Mouse (Mus musculus) layer of hippocampus, postnatal 36 days (tissue): ENCODE measurements around the gene Disp2. TPM values are rescaled to one million over a fixed set of nuclear protein-coding genes. Genes with fewer than 3 reads are reported as not detected.

Experiments used
- DNase-seq, 2 experiments: peaks; one replicate each; pipeline ENCODE4 v3.0.0; 2022
- total RNA-seq, 2 experiments: library from RNA; stranded (reverse); gene quantifications; 2 replicates each; pipeline ENCODE4 v1.2.3; 2021

Gene Disp2
- total RNA-seq, 2 experiments from 2014 or later, result 267 to 273 TPM

DNA sequence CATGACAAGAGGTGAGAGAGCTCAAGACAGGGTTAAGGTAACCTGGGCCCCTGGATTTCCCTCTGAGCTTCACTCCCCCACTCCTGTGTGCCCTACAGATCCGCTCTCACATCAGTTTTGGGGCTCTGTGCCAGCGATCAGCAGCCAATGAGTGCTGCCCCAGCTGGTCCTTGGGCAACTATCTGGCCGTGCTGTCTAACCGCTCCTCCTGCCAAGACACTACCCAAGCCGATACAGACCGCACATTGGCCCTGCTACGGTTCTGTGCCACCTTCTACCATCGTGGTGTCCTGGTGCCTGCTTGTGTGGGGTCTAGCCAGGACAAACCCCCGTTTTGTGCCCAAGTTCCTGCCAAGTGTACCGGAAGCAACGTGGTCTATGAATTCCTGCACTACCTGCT, 10.0 kb downstream of the Disp2 start:
- DNase-seq, result peak; percentile 55 to 68

DNA sequence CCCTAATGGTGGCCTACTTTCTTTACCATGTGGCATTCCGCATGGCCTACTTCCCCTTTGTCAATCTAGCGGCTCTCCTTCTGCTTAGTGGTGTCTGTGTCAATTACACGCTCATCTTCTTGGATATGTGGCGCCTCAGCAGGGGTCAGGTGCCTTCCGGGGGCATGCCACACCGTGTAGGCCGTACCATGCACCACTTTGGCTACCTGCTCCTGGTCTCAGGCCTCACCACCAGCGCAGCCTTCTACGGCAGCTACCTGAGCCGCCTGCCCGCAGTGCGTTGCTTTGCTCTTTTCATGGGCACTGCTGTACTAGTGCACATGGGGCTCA, 10.7 kb downstream of the Disp2 start:
- no peak for DNase-seq

DNA sequence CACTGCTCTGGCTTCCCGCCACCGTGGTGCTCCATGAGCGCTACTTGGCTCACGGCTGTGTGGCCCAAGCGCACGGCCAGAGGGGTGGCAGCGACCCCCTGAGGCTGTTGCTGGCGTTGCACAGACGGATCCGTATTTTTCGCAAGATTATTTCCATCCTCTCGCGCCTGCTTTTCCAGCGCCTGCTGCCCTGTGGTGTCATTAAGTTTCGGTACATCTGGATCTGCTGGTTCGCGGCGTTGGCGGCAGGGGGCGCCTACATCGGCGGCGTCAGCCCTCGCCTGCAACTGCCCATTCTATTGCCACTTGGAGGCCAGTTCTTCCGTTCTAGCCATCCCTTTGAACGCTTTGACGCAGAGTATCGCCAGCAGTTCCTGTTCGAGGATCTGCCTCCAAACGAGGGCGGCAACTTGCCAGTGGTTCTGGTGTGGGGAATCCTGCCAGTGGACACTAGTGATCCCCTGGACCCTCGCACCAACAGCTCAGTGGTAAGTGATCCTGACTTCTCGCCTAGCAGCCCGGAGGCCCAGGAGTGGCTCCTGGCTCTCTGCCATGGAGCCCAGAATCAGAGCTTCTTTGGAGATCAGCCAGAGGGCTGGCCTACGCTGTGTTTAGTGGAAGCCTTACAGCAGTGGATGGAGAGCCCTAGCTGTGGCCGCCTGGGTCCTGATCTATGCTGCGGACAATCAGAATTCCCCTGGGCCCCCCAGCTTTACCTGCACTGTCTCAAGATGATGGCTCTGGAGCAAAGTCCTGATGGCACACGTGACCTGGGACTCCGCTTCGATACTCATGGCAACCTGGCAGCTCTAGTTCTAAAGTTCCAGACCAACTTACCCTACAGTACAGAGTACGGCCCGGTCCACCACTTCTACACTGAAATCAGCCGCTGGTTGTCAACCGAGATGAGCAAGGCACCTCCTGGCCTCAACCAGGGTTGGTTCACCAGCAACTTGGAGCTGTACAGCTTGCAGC, 11.3 kb downstream of the Disp2 start:
- peak; percentile 50 to 57 for DNase-seq

DNA sequence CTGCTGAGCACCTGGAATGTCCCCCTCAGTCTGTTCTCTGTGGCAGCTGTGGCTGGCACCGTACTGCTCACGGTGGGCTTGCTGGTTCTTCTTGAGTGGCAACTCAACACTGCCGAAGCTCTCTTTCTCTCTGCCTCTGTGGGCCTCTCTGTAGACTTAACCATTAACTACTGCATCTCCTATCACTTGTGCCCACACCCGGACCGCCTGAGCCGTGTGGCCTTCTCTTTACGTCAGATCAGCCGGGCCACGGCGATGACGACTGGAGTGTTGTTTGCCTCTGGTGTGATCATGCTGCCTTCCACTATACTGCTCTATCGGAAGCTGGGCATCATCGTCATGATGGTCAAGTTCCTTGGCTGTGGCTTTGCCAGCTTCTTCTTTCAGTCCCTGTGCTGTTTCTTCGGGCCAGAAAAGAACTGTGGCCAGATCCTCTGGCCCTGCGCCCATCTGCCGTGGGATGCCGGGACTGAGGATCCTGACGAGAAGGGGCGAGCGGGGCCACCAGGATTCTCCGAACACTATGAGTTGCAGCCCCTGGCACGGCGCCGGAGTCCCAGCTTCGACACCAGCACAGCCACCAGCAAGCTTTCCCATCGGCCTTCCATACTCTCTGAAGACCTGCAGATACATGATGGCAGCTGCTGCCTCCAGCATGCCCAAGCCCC, 12.2 kb downstream of the Disp2 start:
- no peak for DNase-seq

DNA sequence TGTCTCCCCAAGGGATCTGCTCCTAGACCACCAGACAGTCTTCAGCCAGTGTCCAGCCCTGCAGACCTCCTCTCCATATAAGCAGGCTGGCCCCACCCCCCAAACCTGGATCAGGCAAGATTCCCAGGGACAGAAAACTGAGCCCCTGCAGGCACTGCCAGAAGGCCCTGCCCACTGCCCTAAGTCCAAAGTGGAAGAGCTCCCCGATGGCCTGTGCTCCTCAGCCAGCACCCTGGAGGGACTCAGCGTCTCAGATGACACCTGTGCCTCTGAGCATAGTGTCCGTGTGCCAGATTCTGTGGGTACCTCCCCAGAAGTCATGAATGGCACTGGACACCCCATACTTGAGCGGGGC, 12.7 kb downstream of the Disp2 start:
- DNase-seq, result no peak

DNA sequence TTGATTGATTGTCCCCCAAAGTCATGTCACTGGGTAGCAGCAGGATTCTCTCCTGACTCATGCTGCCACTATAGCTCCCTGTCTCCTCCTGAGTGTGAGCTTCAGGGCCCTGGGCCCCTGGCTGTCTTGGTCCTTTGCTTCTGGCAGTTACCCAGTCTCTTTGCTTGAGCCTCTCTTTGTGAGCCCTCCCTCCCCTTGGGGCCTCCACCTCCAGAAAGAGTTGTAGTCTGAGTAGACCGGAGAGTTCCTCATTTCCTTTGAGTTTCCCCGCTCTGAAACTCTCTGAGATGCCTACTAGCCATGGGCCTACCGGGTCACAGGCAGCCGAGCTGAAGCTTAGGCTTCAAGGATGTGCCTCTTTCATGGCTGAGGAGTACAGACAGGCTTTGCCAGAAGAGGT, 14.1 kb downstream of the Disp2 start:
- DNase-seq, result no peak

DNA sequence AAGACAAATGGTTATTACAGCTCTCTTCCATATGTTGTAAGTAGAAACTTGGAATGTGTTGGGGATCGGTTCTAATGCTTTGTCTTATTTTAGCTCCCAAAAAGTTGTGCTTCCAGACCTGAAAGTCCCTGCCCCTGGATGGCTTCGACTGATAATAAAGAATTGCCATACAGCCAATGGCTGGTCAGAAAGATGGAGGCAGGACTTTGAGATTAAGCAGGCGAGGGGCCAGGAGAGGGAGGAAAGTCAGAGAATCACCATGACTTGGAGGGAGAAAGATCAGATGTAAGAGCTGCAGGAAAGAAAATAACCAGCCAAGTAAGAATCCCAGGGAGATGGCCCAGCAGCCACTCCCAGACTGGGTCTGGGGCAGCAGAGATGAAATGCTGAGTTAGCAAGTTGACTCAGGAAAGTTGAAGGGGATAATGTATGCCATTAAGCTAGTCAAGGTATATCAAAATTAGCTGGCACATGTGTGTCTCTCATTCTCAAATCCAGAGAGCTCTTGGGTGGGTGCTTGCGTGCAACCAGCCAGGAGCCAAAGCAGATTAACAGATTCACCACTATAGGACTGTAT, 23.1 kb downstream of the Disp2 start:
- no peak for DNase-seq

DNA sequence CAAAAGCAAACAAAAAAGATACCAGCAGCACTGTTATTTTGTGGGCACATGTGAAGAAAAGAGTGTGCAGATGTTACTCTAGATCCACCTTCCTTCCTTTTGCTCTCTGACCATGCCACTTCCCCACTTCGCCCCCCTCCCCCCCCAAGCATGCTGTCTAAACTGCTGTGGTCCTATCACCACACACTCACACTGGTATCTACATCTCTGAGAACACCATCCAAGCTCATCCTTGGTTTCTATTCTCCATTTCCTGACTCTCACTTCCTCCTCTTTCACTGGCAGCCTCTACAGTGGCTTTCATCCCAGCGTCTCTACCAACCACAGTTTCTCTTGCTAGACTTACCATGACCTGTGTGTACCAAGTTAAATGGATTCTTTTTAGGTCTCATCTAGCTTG, 25.0 kb downstream of the Disp2 start:
- no peak for DNase-seq

DNA sequence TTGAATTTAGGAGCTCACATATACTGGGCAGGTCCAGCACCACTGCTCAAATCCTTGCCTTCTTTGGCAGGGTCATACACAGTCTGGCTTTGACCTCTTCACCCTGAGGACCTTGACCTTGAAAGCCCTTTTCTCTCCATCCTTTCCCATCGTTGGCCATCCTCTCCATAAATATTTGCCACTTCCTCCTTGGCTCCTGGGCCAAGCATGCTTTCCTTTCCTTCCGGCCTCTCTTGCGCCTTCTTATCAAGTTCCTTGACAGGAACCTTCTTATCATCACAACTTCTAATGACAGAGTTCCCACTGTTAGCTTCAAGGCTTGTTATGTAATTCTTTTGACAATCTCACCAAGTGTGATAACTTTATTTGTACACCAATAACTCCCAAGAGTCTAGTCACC, 25.6 kb downstream of the Disp2 start:
- DNase-seq, result no peak

DNA sequence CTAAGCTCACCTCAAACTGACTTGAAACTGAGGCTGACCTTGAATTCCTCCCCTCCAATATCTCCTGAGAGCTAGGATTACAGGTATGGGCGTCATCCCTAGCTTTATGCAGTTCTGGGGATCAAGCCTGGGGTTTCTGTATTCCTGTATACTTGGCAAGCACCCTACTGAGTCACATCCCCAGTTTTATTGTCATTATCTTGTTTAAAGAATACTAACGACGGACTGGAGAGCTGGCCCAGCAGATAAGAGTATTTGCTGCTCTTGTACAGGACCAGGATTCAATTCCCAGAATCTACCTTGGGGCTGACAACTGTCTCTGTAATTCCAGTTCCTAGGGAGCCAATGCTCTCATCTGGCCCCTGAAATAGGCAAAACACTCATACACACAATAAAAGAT, 26.2 kb downstream of the Disp2 start:
- no peak for DNase-seq

DNA sequence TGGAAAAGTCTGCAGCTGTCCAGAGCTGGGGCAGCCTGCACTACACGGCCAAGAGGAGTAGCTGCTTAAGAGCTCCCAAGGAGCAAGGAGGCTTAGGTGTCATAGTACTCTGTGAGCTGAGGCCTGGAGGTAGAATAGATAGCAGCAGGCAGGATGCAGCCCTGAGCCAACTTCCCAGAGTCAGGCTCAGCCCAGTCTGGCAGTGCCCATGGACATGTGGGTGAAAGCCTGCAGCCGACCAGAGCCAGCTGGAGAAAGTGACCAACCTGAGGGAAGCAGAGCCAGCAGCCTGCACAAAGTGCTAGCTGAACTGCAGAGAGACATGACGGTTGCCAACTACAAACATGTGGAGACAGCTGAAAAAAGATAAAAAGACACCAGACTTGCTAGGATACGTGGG, 27.3 kb downstream of the Disp2 start:
- DNase-seq, result no peak

DNA sequence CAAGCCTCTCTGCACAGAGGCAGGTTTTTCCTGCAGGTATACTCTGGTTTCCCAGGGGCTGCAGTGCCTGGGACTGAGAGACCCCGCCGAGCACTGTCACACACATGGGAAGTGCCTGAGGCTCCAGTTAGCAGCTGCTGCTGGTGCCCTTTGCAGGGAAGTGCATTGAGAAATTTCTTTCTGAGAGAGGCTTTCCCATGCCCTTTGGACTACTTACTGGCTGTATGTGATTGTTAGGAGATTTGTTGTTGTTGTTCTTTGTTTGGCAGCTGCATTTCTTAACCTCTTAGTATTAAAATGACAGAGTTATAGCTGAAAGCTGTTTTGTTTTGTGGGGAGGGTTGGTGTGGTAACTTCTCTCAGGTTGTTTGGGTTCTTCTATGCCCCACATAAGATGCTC, 31.3 kb downstream of the Disp2 start:
- DNase-seq, result no peak

DNA sequence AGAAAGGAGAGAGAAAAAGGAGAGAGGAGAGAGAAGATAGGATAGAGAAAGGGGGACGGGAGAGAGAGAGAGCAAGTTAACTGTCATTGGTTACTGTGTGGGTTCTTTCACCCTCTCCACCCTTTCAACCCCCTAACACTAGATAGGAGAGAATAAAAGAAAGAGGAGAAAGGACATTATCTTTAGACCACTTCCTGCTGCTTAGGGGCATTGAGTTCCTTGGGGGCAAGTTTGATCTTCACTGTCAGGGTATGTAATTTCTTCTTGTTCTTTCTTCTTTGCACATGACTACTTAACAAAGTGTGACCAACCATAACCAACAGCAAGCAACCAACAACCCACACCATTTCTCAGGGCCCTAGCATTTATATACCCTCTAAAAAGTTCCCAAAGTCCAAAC, 33.2 kb downstream of the Disp2 start:
- DNase-seq, result no peak

DNA sequence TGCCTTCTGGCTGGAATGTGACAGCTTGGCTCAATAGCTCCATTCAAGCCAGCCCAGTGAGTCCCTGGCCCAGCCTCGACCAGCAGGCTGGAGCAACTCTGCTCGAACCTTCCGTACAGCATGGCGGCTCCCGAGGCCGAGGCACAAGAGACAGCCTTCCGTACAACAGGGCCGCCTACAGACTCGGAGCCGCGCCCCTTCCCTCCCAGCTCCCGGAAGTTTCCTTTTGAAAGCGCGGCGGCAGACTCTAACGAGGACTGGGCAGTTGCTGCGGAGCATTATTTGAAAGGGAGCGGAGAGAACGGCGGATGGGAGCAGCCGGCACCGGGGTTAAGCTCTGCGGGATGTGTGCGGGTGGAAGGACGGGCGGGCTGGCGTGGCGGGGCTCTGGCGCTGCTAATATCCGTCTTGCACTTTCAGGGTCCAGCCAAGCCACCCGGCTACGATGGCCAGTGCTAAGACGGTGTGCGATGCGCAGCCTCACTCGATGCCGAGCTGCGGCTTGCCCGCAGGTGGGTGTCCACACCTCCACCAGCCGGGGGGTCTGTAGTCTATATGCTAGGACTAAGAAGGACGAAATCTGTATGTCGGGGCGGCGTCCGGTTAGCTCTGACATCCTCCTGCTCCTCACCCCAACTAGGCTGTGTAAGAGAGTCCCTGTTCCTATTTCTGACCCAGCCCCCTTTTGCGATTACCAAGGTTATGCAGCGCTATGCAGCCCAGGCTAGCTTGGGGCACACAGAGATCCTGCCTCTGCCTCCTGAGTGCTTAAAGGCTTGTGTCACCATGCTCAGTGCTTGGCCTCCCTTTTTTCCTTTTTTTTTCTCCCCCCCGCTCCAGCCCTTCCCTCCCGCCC, 34.7 kb downstream of the Disp2 start, which contains the start of gene Knstrn:
Gene Knstrn (plus strand): TSS at position 23 of the 856 bp plus-strand sequence.
- peak; percentile 83 to 88 for DNase-seq

DNA sequence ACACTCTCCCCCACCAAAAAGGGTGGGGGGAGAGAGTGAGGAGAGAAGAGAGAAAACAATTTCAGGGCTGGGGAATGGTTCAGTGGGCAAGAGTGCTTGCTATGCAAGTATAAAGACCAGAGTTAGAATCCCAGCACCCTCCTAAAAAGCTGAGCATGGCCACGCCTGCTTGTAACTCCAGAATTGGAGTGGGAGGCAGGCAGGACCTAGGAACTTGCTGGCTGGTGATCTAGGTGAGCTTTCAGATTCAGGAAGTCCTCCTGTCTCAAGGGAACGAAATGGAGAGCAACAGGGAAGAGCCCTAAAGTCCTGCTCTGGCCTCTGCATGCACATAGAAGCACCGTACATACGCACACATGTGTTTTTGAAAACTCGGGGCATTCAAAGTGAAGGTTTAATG, 43.3 kb downstream of the Disp2 start:
- no peak for DNase-seq

DNA sequence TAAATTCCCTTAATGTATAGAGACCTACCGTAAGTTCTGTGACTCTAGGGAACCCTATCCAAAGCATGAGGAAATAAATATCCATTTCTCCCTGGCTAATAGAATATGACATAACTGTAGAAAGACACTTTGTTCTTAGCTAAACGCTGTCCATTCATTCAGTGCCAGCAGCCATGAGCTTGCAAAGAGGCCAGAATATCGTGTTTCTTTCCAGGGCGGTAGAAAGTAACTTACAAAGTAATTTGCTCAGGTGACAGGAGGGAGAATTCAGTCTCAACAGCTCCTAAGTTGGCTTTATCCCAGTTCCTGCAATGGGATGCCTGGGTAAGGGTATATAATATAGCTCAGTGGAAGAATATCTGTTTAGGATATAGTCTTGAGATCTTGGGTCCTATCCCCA, 44.9 kb downstream of the Disp2 start:
- DNase-seq, result no peak

DNA sequence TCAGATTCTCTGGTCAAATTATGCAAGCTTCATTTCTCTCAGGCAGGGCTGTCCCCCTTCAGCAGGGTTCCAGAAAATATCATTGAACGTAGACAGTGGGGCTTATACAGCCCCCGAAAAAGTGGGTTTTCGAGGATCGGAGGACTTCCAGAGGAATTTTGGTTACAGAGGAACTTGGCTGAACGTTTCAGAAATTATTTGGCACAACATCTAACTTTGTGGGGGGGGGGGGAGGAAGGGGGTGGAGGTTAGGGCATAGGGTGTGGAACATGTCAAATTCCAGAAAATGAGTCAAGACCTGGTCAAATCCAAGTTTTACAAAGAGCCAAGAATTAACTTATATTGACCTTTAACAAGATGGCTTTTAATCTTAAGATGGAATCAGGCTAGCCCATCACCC, 49.6 kb downstream of the Disp2 start:
- DNase-seq, result no peak

DNA sequence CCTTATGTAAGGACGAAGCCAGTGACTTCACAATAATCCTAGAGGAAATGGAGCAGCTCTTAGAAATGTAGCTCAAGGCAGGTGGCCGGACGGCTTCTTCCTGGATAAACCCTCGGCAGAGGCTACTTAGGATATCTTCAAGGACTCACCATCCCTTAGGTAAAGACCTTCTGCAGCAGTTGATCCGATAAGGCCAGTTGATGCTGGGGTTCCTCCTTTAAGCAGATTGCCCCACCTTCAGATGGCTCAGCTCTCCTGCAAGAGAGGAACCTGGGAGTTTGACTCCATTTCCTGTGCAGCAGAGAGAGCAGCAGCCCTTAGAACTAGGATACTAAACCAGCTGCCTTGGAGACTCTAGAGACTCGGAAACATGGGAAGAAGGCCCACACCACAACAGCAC, 54.5 kb downstream of the Disp2 start:
- DNase-seq, result no peak

DNA sequence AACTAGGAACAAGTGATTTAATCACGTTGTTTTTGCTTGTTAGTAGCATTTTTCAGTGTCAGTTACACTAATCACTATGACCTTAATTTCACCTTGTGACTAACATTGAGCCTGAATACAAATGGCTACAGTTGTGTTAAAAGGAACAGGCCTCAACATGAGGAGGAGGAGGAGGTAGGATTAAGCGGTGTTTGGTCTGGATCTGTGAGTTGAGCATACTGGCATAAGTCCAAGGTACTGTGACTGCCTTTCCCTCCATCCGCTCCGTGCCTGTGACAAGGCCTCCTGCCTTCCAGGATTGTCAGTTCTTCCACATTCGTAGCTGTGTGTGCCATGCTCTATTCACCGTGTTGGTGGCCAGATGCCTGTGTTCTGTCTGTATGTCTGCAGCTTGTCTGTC, 55.6 kb downstream of the Disp2 start:
- DNase-seq, result no peak

DNA sequence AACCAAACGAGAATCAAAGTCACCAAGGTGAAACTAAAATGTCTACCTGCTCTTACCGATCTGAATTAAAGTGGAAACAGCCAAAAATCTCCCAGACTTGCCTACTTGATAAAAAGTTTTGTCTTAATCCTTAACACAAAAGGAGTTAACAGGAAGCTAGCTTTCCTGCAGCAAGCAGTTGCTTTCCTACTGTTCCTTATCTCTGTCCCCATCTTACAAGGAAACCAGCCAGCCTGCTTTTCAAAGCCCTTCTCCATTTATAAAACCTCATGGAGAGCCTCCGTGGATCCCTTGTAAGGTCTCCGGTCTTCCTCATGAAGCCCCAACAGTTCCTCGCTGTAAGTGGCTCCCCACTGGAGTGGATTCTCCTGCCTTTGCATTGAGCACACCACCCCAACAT, 58.8 kb downstream of the Disp2 start:
- no peak for DNase-seq

DNA sequence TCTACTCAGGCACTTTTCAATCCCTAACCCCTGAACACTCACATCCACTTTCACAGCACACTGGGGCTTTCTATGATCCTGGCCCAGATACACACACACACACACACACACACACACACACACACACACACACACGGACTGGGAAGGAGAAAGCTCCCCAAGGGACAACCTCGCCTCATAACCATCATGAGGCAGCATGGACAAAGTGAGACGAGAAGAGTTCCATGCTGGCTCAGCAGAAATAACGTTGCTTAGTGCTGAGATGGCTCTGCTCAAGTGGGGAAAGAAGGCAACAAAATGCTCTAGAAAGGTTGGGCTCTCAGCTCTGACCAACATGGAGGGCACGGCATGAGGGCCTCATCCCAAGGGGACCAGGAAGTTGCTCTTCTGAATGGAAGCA, 61.7 kb downstream of the Disp2 start:
- no peak for DNase-seq

DNA sequence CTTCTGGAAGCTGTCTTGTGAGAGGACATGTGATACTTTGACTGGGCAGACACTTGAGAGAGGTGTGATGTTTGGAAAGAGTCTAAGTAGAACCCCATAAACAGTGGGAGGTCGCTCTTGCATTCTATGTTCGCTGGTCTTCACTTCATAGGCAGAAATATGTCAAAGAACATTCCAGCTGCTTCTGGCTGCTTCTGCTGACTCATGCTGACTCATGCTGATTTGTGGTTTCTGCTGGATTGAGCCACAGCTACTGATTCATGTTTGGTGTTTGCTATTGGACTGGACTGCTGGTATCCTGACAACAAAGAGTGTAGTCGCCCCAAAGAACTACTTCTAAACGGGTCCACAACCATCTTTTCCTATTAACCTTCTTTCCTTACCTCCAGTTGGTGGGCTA, 62.3 kb downstream of the Disp2 start:
- no peak for DNase-seq

DNA sequence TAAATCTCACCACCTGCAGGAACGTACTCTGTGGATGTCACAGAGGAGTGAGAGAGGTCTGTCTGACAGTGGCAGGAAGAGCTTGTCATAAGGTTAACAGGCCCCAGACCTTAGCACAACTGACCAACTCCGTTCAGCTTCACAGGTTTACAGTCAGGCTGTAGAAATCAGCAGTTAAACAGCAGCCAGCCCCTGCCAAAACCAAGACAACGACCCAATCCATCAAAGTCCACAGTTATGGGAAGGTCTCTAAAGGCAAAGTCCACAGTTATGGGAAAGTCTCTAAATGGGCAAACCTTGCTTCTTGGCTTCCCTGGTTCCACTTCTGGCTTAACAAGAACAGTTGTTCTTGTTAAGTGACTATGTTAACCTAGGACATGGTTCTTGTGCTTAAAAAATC, 64.9 kb downstream of the Disp2 start:
- DNase-seq, result no peak
